Mouse (Mus musculus) ovary, postnatal 36 days (tissue): Measurements from ENCODE around the gene Cops9.

ENCODE experiments used
- DNase-seq: peaks from one replicate; pipeline ENCODE4 v3.0.0; 2022; ENCODE audit warnings: low spot score, mixed read lengths

Gene Cops9

GRCm38 (mm10) chr1:92641514-92642272 is at the start of gene Cops9:
Gene Cops9 (minus strand): TSS chr1:92641985.
- DNase-seq: peak; percentile 91

GRCm38 (mm10) chr1:92691166-92691844 is 49.5 kb upstream of the Cops9 start:
- DNase-seq: no peak

GRCm38 (mm10) chr1:92686994-92687393 is 45.2 kb upstream of the Cops9 start:
- DNase-seq: no peak

GRCm38 (mm10) chr1:92683151-92683550 is 41.4 kb upstream of the Cops9 start:
- DNase-seq: no peak

GRCm38 (mm10) chr1:92680668-92681603 is 39.2 kb upstream of the Cops9 start:
- DNase-seq: peak; percentile 59

GRCm38 (mm10) chr1:92678757-92679156 is 37.0 kb upstream of the Cops9 start:
- DNase-seq: no peak

- DNase-seq: no peak
These were observed 34.8 kb upstream of the Cops9 start for GRCm38 (mm10) chr1:92676676-92676975.

GRCm38 (mm10) chr1:92675932-92676675 is 34.3 kb upstream of the Cops9 start:
- no peak for DNase-seq

- no peak for DNase-seq
These were observed 31.5 kb upstream of the Cops9 start for GRCm38 (mm10) chr1:92673258-92673782.

- no peak for DNase-seq
These were observed 29.5 kb upstream of the Cops9 start for GRCm38 (mm10) chr1:92671326-92671725.

GRCm38 (mm10) chr1:92669430-92669829 is 27.6 kb upstream of the Cops9 start:
- no peak for DNase-seq

- DNase-seq: no peak
These were observed 25.3 kb upstream of the Cops9 start for GRCm38 (mm10) chr1:92667106-92667505.

GRCm38 (mm10) chr1:92659392-92659791 is 17.6 kb upstream of the Cops9 start:
- no peak for DNase-seq

- DNase-seq: no peak
These were observed 15.4 kb upstream of the Cops9 start for GRCm38 (mm10) chr1:92657025-92657820.

- DNase-seq: no peak
These were observed 12.9 kb upstream of the Cops9 start for GRCm38 (mm10) chr1:92654676-92655075.

- DNase-seq: no peak
These were observed 11.4 kb upstream of the Cops9 start for GRCm38 (mm10) chr1:92653179-92653578.

- DNase-seq: no peak
These were observed 9.7 kb upstream of the Cops9 start for GRCm38 (mm10) chr1:92651467-92651866.

GRCm38 (mm10) chr1:92648673-92649072 is 6.9 kb upstream of the Cops9 start, which contains the start of gene Otos:
Gene Otos (minus strand): TSS chr1:92648841.
- DNase-seq: peak; percentile 72

- DNase-seq: no peak
These were observed 6.4 kb upstream of the Cops9 start for GRCm38 (mm10) chr1:92648197-92648596.

GRCm38 (mm10) chr1:92647752-92648151 is 6.0 kb upstream of the Cops9 start:
- peak; percentile 68 for DNase-seq

GRCm38 (mm10) chr1:92647026-92647425 is 5.2 kb upstream of the Cops9 start:
- no peak for DNase-seq
